Mouse (Mus musculus) spleen, adult 12 weeks (tissue): ENCODE measurements around the gene Vmn2r115.
"Not testable (repeated sequence)": the region's sequence is repeated elsewhere in the genome, so short reads cannot be mapped to it uniquely, and the experiment has no call there.

Source experiments
- DNase-seq: peaks from one replicate; pipeline ENCODE4 v3.0.0; 2022; ENCODE audit warnings: low spot score

The Vmn2r115 gene

GRCm38 (mm10) chr17:23343441-23343840 lies at the start of gene Vmn2r115:
Gene Vmn2r115, plus strand, starts transcription at chr17:23343741.
- not testable (repeated sequence) for DNase-seq

- not testable (repeated sequence) for DNase-seq
Observed at GRCm38 (mm10) chr17:23312437-23312836, 31.1 kb upstream of the Vmn2r115 start, which contains the start of gene Vmn2r114. Gene Vmn2r114, minus strand, starts transcription at chr17:23312537.

- no peak for DNase-seq
Observed at GRCm38 (mm10) chr17:23330657-23331056, 12.9 kb upstream of the Vmn2r115 start.

- DNase-seq: no peak
Observed at GRCm38 (mm10) chr17:23351644-23352043, 8.1 kb downstream of the Vmn2r115 start.

- not testable (repeated sequence) for DNase-seq
Observed at GRCm38 (mm10) chr17:23384304-23384703, 40.8 kb downstream of the Vmn2r115 start, which contains the start of gene Vmn2r116. Gene Vmn2r116, plus strand, starts transcription at chr17:23384604.
